Mouse (Mus musculus) subcutaneous adipose tissue, adult 2 months (tissue): ENCODE measurements around the gene Col15a1. TPM values are rescaled to one million over a fixed set of nuclear protein-coding genes. Genes with fewer than 3 reads are reported as not detected.

ENCODE experiments used
- polyA plus RNA-seq: library from polyadenylated mRNA; depleted of rRNA; stranded (reverse); fragments of >200 nt; gene quantifications from 2 replicates; pipeline ENCODE4 v1.2.3, GENCODE M21; 2012; ENCODE audit warnings: low replicate concordance; rRNA removed

The Col15a1 gene
- polyA plus RNA-seq = 418 and 743 TPM in 2 replicates

GRCm38 (mm10) chr4:47207969-47208420, at the start of gene Col15a1:
Col15a1 (plus strand) TSS chr4:47208161.

GRCm38 (mm10) chr4:47352803-47353388, 144.9 kb downstream of the Col15a1 start, which contains the start of gene Tgfbr1:
Tgfbr1 (plus strand) TSS chr4:47353222.

Other genes with a start within 250 kb of the Col15a1 start
- gene Gabbr2, start 216.3 kb upstream of the Col15a1 start, polyA plus RNA-seq = 0.10 and 0.14 TPM in 2 replicates
- 7.6 and 15.2 TPM in 2 replicates for gene Anks6, start 150.7 kb upstream of the Col15a1 start, polyA plus RNA-seq
- 0.82 and 8.3 TPM in 2 replicates for gene Galnt12, start 116.3 kb upstream of the Col15a1 start, polyA plus RNA-seq
- gene Tgfbr1, start 145.1 kb downstream of the Col15a1 start, polyA plus RNA-seq = 7.0 and 13.7 TPM in 2 replicates